Mouse (Mus musculus) A20 (cell line): Measurements from ENCODE around the gene Ripk4.

Experiments
- DNase-seq: peaks from one replicate; pipeline ENCODE4 v3.0.0-alpha.2; 2011; ENCODE audit warnings: low read depth, low spot score

Gene Ripk4

GRCm38 (mm10) chr16:97763061-97763989, at the start of gene Ripk4:
Ripk4 (minus strand) TSS chr16:97763787.
- DNase-seq: no peak

GRCm38 (mm10) chr16:97808881-97809280, 45.3 kb upstream of the Ripk4 start:
- DNase-seq: no peak

DNA sequence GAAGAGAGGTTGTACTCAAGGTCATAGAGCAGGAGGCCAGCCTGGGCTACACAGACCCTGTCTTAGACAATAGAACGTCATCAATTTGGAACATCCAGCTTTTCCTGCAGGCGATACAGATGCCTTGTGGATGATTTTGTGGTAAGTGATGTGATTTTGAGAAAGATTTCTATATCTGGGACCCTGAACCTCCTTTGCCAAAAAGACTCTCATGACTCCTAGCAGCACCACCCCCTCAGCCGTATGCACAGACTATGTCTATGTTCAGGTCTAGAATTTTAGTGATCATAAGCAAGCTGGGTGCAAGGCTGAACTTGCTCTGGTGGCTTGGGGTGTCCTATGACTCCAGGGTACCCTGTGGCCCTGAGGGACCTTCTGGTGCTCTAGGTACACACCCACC, 42.1 kb upstream of the Ripk4 start:
- no peak for DNase-seq

- peak; percentile 74 for DNase-seq
Observed at GRCm38 (mm10) chr16:97804680-97805547, 41.3 kb upstream of the Ripk4 start.

DNA sequence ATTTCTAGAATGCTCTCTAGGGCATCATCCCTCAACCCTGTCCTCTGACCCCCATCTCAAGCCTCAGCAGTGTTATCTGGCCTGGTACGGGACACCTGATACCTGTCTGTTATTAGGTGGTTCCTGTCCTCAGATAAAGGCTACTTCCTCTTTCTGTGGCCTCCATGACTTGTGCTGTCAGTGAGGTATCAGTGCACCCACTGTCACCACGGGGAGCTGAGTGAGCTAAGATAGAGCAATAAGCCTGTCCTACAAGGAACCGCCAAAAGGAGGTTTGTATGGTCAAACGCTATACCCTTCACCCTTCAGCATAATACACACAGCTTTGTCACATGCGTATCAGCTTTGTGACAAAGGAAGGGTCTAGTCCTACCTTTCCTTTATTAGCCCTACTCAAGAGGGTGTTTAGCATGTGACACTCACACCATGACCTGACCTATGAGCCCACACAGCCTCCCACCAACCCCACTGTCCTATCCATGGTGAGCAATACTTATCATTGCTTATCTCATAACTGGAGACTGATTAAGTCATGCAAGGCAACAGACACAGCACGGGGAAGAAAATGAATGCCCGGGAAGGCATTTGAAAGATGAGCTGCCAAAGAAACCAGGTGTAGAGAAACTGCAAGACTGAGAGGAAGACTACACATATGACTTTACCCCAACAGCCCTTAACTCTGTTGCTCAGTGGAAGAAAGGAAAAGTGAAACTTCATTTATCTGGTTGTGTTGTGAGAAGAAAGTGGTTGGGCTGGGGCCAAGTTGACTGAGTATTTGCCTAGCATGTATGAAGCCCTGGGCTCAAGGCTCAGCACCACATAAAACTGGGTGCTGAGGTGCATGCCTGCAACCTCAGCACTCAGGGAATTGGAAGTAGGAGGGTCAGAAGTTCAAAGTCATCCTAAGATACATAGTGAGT, 34.6 kb upstream of the Ripk4 start:
- DNase-seq: peak; percentile 46

DNA sequence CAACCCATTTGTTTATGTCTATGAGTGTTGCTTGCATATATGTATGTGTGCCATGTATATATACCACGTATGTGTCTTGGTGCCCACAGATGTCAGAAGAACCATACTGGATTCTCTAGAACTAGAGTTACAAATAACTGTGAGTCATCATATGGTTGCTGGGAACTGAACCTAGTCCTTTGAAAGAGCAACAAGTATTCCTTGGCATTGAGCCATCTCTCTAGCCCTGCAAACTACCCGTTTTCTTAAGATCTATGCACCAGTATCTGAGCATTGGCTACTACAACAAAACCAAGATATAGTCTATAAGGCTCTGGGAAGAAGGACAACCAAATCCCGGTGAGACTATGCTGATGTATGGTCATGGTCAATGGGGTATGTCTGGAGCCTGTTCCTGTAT, 33.6 kb upstream of the Ripk4 start:
- no peak for DNase-seq

DNA sequence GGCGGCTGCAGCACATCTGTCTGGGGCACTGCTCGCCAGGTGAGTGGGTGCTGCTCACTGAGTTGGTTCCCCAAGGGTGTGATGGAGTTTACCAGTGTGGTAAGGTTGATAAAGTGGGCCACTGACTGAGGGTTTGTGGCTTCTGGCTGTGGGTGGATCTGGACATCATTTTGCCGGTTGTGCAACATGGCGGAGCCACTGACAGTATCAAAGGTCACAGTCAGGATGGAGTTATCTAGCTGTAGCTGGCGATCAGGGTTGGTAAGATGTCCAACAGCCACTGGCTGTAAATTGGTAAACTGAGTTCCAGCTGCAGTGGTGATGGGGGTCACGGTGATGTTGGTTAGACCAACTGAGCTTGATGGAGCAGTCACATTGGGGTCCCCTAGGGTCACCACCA, 30.7 kb upstream of the Ripk4 start:
- DNase-seq: no peak

DNA sequence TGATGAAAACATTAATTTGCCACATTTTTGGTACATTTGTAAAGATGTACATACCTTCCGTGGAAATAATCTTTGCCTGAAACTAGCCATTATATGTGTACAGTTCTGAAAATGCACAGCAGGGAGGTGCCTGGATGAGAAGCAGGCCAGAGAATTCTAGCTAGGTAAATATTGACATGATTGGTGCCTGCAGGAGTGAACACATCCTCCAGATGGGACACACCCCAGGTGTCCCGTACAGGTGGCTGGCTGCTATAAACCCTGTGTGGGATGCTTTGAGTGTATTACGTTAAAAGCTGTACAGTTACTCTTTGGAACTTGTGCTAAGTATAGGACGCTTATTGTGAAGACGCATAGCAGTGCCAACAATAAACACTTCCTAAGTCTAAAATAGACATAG, 19.5 kb upstream of the Ripk4 start:
- DNase-seq: no peak

- DNase-seq: peak; percentile 65
Observed at GRCm38 (mm10) chr16:97778353-97779025, 14.9 kb upstream of the Ripk4 start.

DNA sequence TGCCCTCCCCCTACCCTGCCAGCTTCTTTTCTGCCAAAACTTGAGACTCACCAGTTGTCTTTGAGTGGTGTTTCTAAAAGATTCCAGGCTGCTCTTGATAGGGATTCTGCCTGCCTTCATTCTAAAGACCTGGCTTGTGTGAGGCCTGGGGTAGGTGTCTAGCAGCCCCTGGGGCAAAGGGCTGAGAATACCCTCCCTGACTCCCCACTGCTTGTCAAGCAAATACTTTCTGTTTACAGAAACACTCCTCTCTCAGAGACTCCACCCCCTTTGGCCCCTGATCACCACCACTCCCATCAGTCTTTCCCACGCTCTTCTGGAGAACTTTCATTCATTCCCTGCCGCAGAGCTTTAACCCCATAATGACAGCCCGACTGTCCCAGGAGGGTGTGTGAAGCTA, 2.9 kb upstream of the Ripk4 start:
- no peak for DNase-seq

- no peak for DNase-seq
Observed at GRCm38 (mm10) chr16:97764626-97765025, 1.0 kb upstream of the Ripk4 start.

GRCm38 (mm10) chr16:97763990-97764340, 378 bp upstream of the Ripk4 start:
- no peak for DNase-seq

DNA sequence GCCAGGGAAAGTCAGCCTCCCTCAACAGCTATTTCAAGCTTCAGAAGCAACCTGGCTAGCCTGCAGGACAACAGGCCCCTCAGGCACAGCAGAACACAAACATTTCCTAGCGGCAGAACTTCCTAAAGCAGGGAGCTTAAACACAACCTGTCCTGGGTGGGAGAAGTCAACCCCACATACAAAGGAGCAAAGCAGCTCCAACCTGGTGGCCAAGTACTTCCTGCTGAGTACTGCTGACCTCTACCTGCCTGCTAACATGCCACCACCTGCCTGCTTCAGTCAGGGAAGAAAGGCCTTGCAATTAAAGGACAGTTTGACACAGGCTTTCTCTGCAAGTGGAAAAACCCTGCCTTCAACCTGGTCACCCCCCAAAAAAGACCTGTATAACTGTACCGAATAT, 1.8 kb downstream of the Ripk4 start:
- DNase-seq: no peak

DNA sequence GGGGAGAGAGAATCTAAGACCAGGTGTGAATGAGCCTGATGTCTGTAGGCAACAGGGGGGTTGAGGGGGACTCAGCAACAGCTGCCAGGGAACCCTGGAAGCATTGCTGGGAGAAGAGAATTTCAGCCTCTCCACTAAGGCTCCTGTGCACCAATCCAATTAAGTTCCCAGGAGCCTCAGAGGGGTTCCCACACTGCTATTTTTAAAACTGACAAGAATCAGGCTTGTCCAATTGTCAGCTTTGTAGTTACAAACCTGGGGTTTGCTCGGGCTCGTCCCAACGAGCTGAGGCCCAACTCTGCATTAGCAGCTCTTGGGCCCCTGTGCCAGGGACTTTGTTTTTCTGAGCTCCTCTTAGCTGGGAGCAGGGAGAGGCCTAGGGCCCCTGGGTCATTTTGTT, 3.9 kb downstream of the Ripk4 start:
- DNase-seq: no peak

GRCm38 (mm10) chr16:97758288-97758687, 5.3 kb downstream of the Ripk4 start:
- no peak for DNase-seq

DNA sequence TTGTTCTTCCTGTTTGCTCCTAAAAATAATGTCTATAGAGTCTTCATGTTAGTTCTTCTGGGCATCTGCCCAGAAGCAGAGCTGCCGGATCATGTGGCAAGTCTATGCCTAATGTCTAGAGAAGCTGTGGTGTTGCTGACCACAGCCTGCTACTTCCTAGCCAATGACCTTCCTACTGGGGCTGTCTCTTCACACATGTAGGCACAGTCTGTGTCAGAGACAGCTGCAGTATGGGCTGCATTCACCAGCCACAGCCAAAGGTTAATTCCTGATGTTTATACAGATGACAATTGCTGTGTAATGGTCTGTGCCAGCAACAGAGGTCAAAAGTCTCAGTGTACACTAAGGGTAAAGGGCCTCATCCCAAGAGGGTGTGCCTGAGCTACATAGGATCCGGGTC, 7.1 kb downstream of the Ripk4 start:
- DNase-seq: no peak

DNA sequence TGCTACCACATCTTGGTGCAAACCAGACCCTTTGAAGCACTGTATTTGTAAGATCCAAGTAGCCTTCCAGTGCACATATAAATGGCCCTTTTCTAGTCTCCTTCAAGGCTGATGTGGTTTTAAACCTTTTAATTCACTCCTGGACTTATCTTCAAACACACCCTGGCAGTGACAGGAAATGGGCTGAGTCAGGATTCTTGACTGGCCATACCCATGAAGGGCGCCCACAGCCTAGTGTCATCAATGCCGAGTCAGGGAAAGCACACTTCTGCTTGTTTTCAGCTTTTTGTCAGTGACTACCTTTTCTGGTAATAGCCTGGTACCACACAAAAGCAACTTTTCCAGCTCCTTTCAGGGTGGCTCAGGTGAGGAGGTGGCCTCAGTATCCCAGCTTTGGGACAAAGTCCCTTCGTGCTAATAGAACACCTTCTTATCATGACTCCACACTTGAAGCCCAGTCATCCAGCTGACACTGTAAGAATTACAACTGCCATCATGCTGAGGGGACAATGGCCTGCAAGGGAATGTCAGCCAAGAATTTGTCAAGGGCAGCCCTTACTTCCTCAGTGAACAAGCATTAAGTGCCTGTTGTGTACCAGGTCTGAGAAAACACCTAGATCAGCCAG, 11.2 kb downstream of the Ripk4 start:
- no peak for DNase-seq

DNA sequence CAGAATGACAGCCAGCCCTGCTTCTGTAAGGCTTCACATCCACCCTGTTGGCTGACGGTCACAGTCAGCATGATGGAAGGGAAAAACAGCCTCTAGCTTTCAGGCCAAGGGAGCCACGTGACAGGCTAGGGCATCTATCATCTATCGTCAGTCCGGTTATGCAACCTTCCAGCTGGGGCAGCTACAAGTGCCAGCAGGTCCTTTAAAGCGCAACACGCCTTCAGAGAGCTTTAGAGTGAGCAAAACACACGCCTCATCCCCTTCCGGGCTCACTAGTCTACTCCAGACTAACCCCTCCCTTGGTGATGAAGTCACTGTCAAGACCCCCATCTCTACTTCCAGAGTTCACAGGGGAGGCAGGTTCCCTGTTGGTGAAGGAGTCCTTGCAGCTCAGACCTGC, 11.7 kb downstream of the Ripk4 start:
- DNase-seq: no peak

- DNase-seq: no peak
Observed at GRCm38 (mm10) chr16:97748421-97748820, 15.2 kb downstream of the Ripk4 start.

DNA sequence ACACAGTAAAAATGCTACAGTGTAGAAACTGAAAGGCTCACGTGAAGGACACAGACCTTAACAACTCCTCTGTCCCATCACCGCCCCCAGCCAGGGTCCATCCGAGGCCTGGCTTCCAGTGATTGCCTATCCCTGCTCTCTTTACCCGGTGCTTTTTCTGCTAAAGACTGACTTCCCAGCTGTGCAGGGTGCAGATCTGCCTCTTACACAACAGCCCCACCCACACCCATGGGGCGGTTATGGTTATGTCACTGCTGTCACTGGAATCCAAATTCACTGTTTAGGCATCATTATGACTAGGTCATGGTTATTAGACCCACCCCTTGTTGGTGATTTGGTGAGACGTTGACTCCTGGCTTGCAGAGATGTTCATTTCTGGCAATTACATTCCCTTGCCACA, 25.6 kb downstream of the Ripk4 start:
- no peak for DNase-seq

DNA sequence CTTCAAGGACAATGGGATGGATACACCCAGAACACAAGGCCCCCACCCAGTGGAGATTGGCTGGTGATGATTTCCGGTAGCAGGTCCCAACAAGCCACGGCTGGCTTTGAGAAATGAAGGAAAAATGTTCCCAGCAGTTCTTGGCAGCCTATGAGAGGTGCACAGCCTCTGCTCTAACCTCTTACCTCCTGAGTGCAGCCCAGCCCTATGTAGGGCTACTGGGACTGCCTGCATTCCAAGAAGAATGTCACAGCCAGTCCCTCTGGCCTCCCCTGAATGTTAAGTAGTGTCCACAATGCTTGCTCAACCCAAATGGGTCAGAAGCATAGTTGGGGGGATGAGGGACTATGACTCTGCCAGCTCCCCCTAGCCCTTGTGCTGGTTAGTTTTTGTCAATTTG, 27.0 kb downstream of the Ripk4 start:
- DNase-seq: no peak
